Mouse (Mus musculus) frontal cortex, postnatal 10 days (tissue): ENCODE data around the gene Tmem132d.

ENCODE experiments used
- DNase-seq, 2 experiments: peaks; one replicate each; pipeline ENCODE4 v3.0.0; 2022; ENCODE audit warnings: low spot score in 2 of 2, mixed read lengths in 1 of 2

The Tmem132d gene

GRCm38 (mm10) chr5:127929687-127930086, 503.2 kb downstream of the Tmem132d start:
- DNase-seq: no peak

- DNase-seq: no peak
Measured at GRCm38 (mm10) chr5:127926686-127927085, 506.2 kb downstream of the Tmem132d start.

GRCm38 (mm10) chr5:127924106-127924505, 508.8 kb downstream of the Tmem132d start:
- no peak for DNase-seq

GRCm38 (mm10) chr5:127919171-127919570, 513.7 kb downstream of the Tmem132d start:
- no peak for DNase-seq

GRCm38 (mm10) chr5:127918376-127918775, 514.5 kb downstream of the Tmem132d start:
- DNase-seq: no peak

- DNase-seq: no peak
Measured at GRCm38 (mm10) chr5:127914157-127914556, 518.7 kb downstream of the Tmem132d start.

DNA sequence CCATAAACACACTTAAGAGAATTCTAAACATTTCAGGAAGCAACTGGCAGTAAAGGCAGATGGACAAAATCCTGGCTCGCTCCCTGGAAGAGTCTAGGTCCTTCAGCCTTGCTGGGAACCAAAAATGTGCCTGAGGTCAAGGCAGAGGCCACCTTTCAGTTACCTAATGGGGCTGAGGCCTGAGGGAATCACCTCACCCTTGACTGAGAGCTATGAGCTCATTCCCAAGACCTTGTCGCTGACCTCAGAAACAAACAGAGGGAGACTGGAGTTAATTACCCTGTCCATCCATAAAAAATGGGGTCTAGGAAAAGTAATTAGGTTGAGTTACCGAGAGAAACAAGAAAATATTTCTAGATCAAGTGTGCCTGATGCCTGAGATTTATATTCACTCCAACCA, 521.3 kb downstream of the Tmem132d start:
- DNase-seq: no peak

DNA sequence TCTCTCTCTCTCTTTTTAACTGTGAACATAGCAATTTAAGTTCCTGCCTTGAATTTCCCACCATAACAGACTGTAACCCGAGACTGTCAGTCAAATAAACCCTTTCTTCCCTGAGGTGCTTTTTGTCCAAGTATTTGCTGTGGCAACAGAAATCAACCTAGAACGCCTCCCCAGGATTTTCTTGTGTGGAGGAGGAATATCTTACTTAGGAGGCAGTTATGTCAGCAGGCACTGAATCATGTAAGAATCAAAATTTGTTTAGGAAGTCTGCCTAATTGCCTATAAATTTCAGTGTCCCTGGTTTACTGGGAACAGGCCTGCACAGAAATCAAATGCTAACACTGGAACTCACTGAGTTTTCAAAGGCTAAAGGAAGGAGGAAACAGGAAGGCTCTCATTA, 522.5 kb downstream of the Tmem132d start:
- DNase-seq: no peak

- DNase-seq: no peak
Measured at GRCm38 (mm10) chr5:127895176-127895575, 537.7 kb downstream of the Tmem132d start.

- no peak for DNase-seq
Measured at GRCm38 (mm10) chr5:127885566-127886505, 547.0 kb downstream of the Tmem132d start.

GRCm38 (mm10) chr5:127883021-127883420, 549.9 kb downstream of the Tmem132d start:
- no peak for DNase-seq

GRCm38 (mm10) chr5:127874461-127874860, 558.4 kb downstream of the Tmem132d start:
- no peak for DNase-seq

DNA sequence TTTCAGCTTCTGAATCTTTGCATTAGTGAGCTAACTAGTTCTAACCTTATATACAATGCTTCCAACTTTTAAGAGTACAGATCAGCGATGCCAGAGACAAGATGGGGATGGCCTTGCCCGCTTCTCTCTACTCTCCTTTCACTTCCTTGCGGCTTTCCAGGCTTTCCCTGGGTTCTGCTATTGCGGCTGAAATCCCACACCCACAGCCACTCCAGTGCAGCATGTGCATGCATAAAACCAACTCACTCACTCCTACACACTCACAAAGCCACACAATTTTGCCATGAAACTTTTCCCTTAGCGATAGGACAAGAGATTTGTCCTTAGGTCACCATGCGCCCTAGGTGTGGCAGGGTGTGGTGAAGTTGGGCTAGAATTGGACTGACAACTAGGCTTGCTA, 567.7 kb downstream of the Tmem132d start:
- DNase-seq: no peak

DNA sequence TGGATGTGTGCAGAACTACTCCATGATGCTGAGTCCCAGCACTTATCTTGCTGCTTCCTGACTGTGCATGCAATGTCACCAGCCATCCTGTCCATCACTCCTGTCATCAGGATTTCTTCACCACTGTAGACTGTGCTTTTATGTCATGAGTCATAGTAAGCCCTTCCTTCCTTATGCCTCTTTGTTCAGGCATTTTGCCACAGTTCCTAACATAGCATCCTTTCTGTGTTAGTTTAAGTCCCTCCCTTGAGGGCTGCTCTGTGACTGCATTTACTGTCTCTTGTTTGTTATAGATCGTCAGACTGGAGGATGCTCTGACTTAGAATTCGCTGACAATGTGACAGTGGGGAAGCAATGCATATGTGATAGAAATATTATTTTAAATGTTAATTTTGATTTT, 573.2 kb downstream of the Tmem132d start:
- no peak for DNase-seq

DNA sequence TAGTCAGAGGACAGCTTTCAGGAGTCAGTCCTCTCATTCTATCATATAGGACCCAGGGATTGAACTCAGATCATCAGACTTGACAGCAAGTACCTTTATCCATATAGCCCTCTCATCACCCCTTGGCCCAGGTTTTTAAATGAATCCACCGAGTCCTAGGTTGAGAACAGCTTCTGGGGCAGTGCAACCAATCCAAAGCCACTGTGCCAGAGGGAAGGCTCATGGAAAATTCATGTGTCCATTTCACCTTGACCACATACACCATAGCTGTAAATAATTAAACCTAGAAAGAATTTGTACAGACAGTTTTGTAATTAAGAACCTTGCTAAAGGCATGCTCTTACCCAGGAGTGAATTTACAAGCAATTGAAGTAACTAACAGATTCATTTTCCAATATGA, 580.6 kb downstream of the Tmem132d start:
- no peak for DNase-seq

DNA sequence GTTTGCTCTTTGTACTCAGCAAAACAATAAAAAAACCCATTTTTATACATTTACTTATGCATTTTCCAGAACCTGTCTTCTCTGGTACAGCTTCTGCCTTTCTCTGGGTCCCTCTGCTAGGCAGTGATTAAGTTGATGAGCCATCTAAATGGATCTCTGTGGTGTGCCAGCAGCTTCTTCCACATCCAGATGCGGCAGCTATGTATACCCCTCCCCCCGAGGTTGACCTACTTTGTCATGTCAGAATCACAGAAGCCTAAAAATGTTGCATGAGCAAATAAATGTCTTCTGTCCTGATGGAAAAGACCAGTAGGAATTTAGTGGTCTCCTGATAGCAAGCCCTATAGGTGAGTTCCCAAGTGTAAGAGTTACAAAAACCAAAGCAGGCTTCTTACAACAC, 601.1 kb downstream of the Tmem132d start:
- no peak for DNase-seq

DNA sequence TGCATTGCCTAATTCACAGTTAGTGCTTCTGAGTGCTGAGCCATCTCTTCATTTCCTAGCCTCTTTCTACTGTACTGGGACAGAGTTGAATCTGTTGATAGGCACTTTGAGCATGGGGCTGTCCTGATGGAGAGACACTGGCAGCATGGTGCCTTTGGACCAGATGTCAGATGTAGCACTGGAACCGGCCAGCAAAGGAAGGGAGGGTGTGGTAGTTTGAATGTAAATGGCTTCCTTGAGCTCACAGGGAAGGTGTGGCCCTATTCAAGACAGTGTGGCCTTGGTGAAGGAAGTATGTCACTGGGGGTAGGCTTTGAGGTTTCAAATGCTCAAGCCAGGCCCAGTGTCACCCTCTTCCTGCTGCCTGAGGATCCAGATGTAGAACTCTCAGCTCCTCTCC, 602.0 kb downstream of the Tmem132d start:
- DNase-seq: no peak

DNA sequence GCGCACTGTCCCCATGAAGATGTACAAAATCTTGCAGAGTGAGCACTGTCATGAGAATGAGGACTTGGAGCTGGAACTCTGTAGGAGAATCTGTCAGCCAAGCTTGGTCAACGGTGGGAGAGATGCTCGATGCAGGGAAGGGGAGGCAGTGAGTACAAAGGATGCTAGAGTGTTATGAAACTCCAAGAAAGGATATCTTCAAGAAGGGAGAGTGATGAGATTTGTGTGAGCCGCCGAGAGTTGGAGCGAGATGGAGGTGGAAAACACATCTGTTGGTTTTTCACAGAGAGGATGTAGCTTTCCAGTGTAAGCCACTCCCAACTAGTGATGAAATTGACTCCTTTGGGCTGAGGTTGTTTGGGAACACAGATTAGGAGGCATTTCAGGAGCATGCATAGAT, 604.1 kb downstream of the Tmem132d start:
- DNase-seq: no peak

DNA sequence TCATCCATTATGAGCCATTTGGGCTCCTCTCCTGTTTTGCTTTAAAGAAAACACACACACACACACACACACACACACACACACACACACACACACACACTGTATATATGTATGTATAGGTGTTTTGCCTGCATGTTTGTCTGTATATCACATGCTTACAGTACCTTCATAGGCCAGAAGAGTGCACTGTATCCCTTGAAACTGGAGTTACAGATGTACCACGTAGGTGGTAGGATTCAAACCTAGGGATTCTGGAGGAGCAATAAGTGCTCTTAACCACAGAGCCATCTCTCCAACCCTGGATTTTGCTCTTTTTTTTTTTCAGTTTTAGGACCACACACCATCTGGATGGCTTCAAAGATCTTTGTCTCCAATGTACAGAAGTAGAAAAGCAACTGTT, 610.9 kb downstream of the Tmem132d start:
- no peak for DNase-seq

- no peak for DNase-seq
Measured at GRCm38 (mm10) chr5:127815292-127815691, 617.6 kb downstream of the Tmem132d start.

DNA sequence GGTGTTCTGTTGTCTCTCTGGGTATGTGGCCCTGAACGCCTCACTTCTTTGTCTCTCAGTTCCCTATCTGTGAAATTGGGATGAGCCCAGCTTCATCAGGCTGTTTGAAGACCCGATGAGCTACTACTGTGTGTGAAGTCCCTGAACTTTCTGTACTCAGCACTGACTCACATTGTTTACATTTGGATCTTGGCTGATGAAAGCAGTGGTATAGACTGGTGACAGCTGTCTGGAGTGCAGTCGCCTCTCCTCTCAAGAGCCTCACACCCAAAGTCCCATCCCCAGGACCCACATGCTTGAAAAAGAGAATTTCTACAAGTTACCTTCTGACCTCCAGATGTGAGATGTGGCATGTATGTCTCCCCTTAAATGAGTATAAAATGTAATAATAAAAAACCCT, 625.5 kb downstream of the Tmem132d start:
- DNase-seq: no peak

GRCm38 (mm10) chr5:127806850-127807249, 626.0 kb downstream of the Tmem132d start:
- no peak for DNase-seq

DNA sequence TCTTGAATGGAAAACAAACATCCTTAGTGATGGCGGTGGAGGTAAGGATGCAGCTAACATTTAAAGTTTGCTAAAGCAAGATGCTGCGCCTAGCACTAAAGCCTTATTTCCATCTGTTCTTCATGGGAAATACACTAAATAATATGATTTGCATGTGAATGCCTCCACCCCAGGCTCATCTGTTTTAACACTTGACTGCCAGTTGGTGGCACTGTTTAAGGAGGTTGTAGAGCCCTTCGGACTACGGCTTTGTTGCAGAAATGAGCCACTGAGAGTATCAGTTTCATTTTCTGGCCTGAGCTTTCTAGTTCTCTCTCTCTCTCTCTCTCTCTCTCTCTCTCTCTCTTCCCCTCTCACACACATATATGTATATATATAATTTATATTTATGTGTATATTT, 632.0 kb downstream of the Tmem132d start:
- DNase-seq: no peak

DNA sequence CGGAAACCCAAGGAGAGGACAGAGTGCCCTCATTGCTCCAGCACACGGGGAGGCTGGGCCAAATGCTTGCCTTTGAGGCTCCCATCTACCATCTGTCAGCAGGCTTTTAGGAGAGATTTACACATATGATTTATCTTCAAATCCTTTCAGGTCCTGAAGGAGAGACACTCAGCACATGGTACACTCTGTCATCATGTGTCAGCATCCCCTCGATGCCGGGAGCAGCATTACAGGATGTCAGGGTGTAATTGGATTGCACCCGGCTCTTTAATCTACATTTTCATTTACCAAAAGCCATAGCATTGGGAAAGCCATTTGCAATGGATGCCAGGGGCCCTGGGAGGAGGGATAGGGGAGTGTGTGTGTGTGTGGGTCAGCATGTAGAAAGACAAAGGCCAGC, 651.7 kb downstream of the Tmem132d start:
- no peak for DNase-seq
